Mouse (Mus musculus): ENCODE measurements at regions not wholly inside any gene's neighbourhood (a gene's known extent, or its start where the extent isn't known, plus 50 kb on each side); places are given as distances from the start of the nearest gene placed in this dataset.

- Histone ChIP-seq H3K27ac (ENCODE audit: low read length) (no peak overlapping the region), H3K27me3 (ENCODE audit: control insufficient read depth, insufficient read depth, low read length) (no peaks in the 10 kb centered on the region), H3K4me3 (replicated peaks; ENCODE audit: low read length) (no peak overlapping the region), H3K9ac (ENCODE audit: low read length) (no peak overlapping the region), H3K36me3 (ENCODE audit: control insufficient read depth, insufficient read depth, low read length) (no peaks in the 10 kb centered on the region), H3K4me1 (ENCODE audit: control insufficient read depth, insufficient read depth, low read length) (no peaks in the 10 kb centered on the region), H3K4me2 (ENCODE audit: low read depth, low read length) (no peak overlapping the region), H3K9me3 (replicated peaks; ENCODE audit: control insufficient read depth, low read length) (no peaks in the 10 kb centered on the region)
- 79% methylated on average over 3 of the region's 3 CpGs for WGBS
- ATAC-seq (ENCODE audit: insufficient read depth, low FRiP score) = no peak
These were observed 1114.7 kb upstream of the Cited2 start for GRCm38 (mm10) chr10:16608339-16608738.

- H3K4me3 ChIP-seq (replicated peaks; ENCODE audit: low read length) = no peak overlapping the region
- H3K9ac ChIP-seq (ENCODE audit: low read length) = no peak overlapping the region
- no peaks in the 10 kb centered on the region for H3K4me1 ChIP-seq (ENCODE audit: control insufficient read depth, insufficient read depth, low read length)
- no peak for ATAC-seq (ENCODE audit: insufficient read depth, low FRiP score)
- H3K9me3 ChIP-seq (replicated peaks; ENCODE audit: control insufficient read depth, low read length) = no peaks in the 10 kb centered on the region
- WGBS = 92% methylated on average over 2 of the region's 2 CpGs
- H3K27ac ChIP-seq (ENCODE audit: low read length) = no peak overlapping the region
- no peak overlapping the region for H3K4me2 ChIP-seq (ENCODE audit: low read depth, low read length)
- H3K27me3 ChIP-seq (ENCODE audit: control insufficient read depth, insufficient read depth, low read length) = no peaks in the 10 kb centered on the region
- no peaks in the 10 kb centered on the region for H3K36me3 ChIP-seq (ENCODE audit: control insufficient read depth, insufficient read depth, low read length)
These were observed 1104.3 kb upstream of the Cited2 start for GRCm38 (mm10) chr10:16618752-16619151.

GRCm38 (mm10) chr10:16619584-16619983 lies 1103.4 kb upstream of the Cited2 start:
- no peak overlapping the region for H3K27ac ChIP-seq (ENCODE audit: low read length)
- ATAC-seq (ENCODE audit: insufficient read depth, low FRiP score) = no peak
- H3K9me3 ChIP-seq (replicated peaks; ENCODE audit: control insufficient read depth, low read length) = no peaks in the 10 kb centered on the region
- H3K4me3 ChIP-seq (replicated peaks; ENCODE audit: low read length) = no peak overlapping the region
- no peak overlapping the region for H3K9ac ChIP-seq (ENCODE audit: low read length)
- no peak overlapping the region for H3K4me2 ChIP-seq (ENCODE audit: low read depth, low read length)
- H3K27me3 ChIP-seq (ENCODE audit: control insufficient read depth, insufficient read depth, low read length) = no peaks in the 10 kb centered on the region
- WGBS = 88% methylated on average over 2 of the region's 2 CpGs
- H3K4me1 ChIP-seq (ENCODE audit: control insufficient read depth, insufficient read depth, low read length) = no peaks in the 10 kb centered on the region
- H3K36me3 ChIP-seq (ENCODE audit: control insufficient read depth, insufficient read depth, low read length) = no peaks in the 10 kb centered on the region

GRCm38 (mm10) chr10:16620804-16621559 lies 1102.0 kb upstream of the Cited2 start:
- no peaks in the 10 kb centered on the region for H3K4me1 ChIP-seq (ENCODE audit: control insufficient read depth, insufficient read depth, low read length)
- H3K4me3 ChIP-seq (replicated peaks; ENCODE audit: low read length) = no peak overlapping the region
- no peak for ATAC-seq (ENCODE audit: insufficient read depth, low FRiP score)
- no peak overlapping the region for H3K9ac ChIP-seq (ENCODE audit: low read length)
- no peaks in the 10 kb centered on the region for H3K27me3 ChIP-seq (ENCODE audit: control insufficient read depth, insufficient read depth, low read length)
- no peaks in the 10 kb centered on the region for H3K36me3 ChIP-seq (ENCODE audit: control insufficient read depth, insufficient read depth, low read length)
- WGBS = 73% methylated on average over 6 of the region's 6 CpGs
- no peaks in the 10 kb centered on the region for H3K9me3 ChIP-seq (replicated peaks; ENCODE audit: control insufficient read depth, low read length)
- H3K27ac ChIP-seq (ENCODE audit: low read length) = no peak overlapping the region
- H3K4me2 ChIP-seq (ENCODE audit: low read depth, low read length) = no peak overlapping the region

- Histone ChIP-seq H3K4me3 (replicated peaks; ENCODE audit: low read length) (no peak overlapping the region), H3K4me1 (ENCODE audit: control insufficient read depth, insufficient read depth, low read length) (no peaks in the 10 kb centered on the region), H3K9me3 (replicated peaks; ENCODE audit: control insufficient read depth, low read length) (no peaks in the 10 kb centered on the region), H3K9ac (ENCODE audit: low read length) (no peak overlapping the region), H3K36me3 (ENCODE audit: control insufficient read depth, insufficient read depth, low read length) (no peaks in the 10 kb centered on the region), H3K4me2 (ENCODE audit: low read depth, low read length) (no peak overlapping the region), H3K27me3 (ENCODE audit: control insufficient read depth, insufficient read depth, low read length) (no peaks in the 10 kb centered on the region), H3K27ac (ENCODE audit: low read length) (no peak overlapping the region)
- WGBS = 73% methylated on average over 3 of the region's 3 CpGs
- no peak for ATAC-seq (ENCODE audit: insufficient read depth, low FRiP score)
These were observed 1100.2 kb upstream of the Cited2 start for GRCm38 (mm10) chr10:16622821-16623220.

- ATAC-seq (ENCODE audit: insufficient read depth, low FRiP score) = no peak
- Histone ChIP-seq H3K9ac (ENCODE audit: low read length) (no peak overlapping the region), H3K4me1 (ENCODE audit: control insufficient read depth, insufficient read depth, low read length) (no peaks in the 10 kb centered on the region), H3K36me3 (ENCODE audit: control insufficient read depth, insufficient read depth, low read length) (no peaks in the 10 kb centered on the region), H3K9me3 (replicated peaks; ENCODE audit: control insufficient read depth, low read length) (no peaks in the 10 kb centered on the region), H3K27ac (ENCODE audit: low read length) (no peak overlapping the region), H3K4me2 (ENCODE audit: low read depth, low read length) (no peak overlapping the region), H3K27me3 (ENCODE audit: control insufficient read depth, insufficient read depth, low read length) (no peaks in the 10 kb centered on the region), H3K4me3 (replicated peaks; ENCODE audit: low read length) (no peak overlapping the region)
- 83% methylated on average over 2 of the region's 2 CpGs for WGBS
These were observed 1089.8 kb upstream of the Cited2 start for GRCm38 (mm10) chr10:16633236-16633635.

- Histone ChIP-seq H3K4me3 (replicated peaks; ENCODE audit: low read length) (no peak overlapping the region), H3K27ac (ENCODE audit: low read length) (no peak overlapping the region), H3K9me3 (replicated peaks; ENCODE audit: control insufficient read depth, low read length) (no peaks in the 10 kb centered on the region), H3K36me3 (ENCODE audit: control insufficient read depth, insufficient read depth, low read length) (no peaks in the 10 kb centered on the region), H3K4me2 (ENCODE audit: low read depth, low read length) (no peak overlapping the region), H3K4me1 (ENCODE audit: control insufficient read depth, insufficient read depth, low read length) (no peaks in the 10 kb centered on the region), H3K27me3 (ENCODE audit: control insufficient read depth, insufficient read depth, low read length) (no peaks in the 10 kb centered on the region), H3K9ac (ENCODE audit: low read length) (no peak overlapping the region)
- ATAC-seq (ENCODE audit: insufficient read depth, low FRiP score) = no peak
- WGBS = 86% methylated on average over 2 of the region's 2 CpGs
These were observed 1087.6 kb upstream of the Cited2 start for GRCm38 (mm10) chr10:16635463-16635862.

- no peak overlapping the region for H3K9ac ChIP-seq (ENCODE audit: low read length)
- H3K9me3 ChIP-seq (replicated peaks; ENCODE audit: control insufficient read depth, low read length) = no peaks in the 10 kb centered on the region
- H3K4me1 ChIP-seq (ENCODE audit: control insufficient read depth, insufficient read depth, low read length) = no peaks in the 10 kb centered on the region
- no peak overlapping the region for H3K4me2 ChIP-seq (ENCODE audit: low read depth, low read length)
- H3K4me3 ChIP-seq (replicated peaks; ENCODE audit: low read length) = no peak overlapping the region
- H3K27ac ChIP-seq (ENCODE audit: low read length) = no peak overlapping the region
- no peak for ATAC-seq (ENCODE audit: insufficient read depth, low FRiP score)
- H3K36me3 ChIP-seq (ENCODE audit: control insufficient read depth, insufficient read depth, low read length) = no peaks in the 10 kb centered on the region
- no peaks in the 10 kb centered on the region for H3K27me3 ChIP-seq (ENCODE audit: control insufficient read depth, insufficient read depth, low read length)
These were observed 1086.0 kb upstream of the Cited2 start for GRCm38 (mm10) chr10:16637006-16637405.

GRCm38 (mm10) chr10:16638111-16638510 lies 1084.9 kb upstream of the Cited2 start:
- Histone ChIP-seq H3K9ac (ENCODE audit: low read length) (no peak overlapping the region), H3K27ac (ENCODE audit: low read length) (no peak overlapping the region), H3K4me1 (ENCODE audit: control insufficient read depth, insufficient read depth, low read length) (no peaks in the 10 kb centered on the region), H3K4me3 (replicated peaks; ENCODE audit: low read length) (no peak overlapping the region), H3K4me2 (ENCODE audit: low read depth, low read length) (no peak overlapping the region), H3K36me3 (ENCODE audit: control insufficient read depth, insufficient read depth, low read length) (no peaks in the 10 kb centered on the region), H3K9me3 (replicated peaks; ENCODE audit: control insufficient read depth, low read length) (no peaks in the 10 kb centered on the region), H3K27me3 (ENCODE audit: control insufficient read depth, insufficient read depth, low read length) (no peaks in the 10 kb centered on the region)
- no peak for ATAC-seq (ENCODE audit: insufficient read depth, low FRiP score)
- WGBS = 17% methylated on average over 2 of the region's 2 CpGs

Measured in stomach, embryonic 16.5 days (tissue).